Mouse (Mus musculus) gastrocnemius, postnatal 25 days (tissue): ENCODE results near the gene Mertk. TPM values are rescaled to one million over a fixed set of nuclear protein-coding genes. Genes with fewer than 3 reads are reported as not detected.
A peak's percentile ranks its signal among the peaks of the same experiment; 100 is the strongest.

ENCODE experiments used
- DNase-seq: peaks from one replicate; pipeline ENCODE4 v3.0.0; 2022
- total RNA-seq, 2 experiments: library from RNA; stranded (reverse); gene quantifications; 1 replicate in 1 of 2; 2 replicates in 1 of 2; pipeline ENCODE4 v1.2.3; 2021

Gene Mertk
- total RNA-seq, 2 experiments from 2014 or later, result 1.7 to 2.6 TPM

DNA sequence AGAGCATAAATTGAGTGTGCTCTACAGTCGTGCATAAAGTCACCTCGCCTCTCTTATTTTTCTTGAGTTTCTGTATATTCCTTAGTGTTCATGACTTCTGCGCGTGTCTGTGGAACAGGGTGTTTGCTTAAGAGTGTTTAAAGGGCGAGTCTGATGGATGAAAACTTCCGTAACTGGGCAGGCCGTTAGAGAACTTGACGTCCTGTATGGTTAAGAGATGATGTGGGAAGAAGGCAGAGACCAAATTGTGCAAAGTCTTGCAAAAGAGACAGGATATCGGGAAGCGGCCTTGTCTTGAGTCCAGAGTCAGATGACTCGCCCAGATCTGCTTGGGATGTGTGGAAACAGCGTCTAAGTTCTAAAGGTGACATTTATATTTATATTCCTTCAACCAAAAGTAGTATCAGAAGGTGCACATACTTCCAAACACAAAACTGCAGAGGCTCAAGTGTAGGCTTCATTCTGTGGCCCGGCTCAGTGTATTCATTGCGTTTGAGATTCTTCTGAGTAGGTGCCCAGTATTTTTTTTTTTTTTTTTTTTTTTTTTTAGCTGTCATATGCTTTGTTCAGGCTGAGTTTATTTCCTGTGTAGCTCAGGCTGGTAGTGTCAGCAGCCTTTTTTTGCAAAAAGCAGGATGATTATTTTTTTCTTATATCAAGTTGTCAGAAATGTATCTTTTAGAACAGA is 120.3 kb downstream of the Mertk start:
- peak; percentile 7 for DNase-seq

DNA sequence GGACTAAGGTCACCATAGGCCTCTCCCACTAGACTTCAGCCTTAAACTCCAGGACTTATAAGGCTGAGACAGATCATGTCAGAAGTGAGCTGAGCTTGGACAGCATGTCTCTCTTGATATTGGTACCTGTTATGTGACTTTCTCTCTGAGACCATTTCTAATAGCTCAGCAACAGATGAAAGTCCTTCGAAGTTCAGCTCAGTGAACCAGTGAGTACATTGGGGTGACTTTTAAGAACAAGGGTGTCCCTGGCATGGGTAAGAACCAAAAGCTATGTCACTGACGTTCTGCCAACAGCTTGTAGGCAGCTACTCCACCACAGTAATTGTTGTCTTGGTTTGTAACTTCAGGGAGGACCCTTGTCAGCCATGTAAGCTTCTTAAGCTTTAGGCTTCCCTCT is 121.9 kb downstream of the Mertk start:
- DNase-seq, result no peak

DNA sequence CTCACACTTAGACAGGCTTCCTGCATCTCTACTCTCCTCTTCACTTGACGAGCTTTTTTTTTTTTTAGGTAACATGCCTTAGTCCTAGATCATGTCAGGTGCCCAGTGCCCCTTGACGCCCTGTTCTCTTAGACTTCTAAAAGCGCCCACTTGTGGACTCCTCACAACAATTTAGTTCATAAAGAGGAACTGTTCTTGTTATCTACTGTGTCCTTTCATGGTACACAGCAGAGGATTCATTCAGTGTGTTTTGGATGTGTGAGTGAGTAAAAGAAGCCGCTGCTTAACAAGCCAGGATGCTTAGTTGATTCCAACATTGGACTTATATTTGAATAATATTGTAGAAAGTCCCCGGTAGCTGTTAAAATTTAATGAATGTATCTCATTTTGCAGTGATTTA is 125.1 kb downstream of the Mertk start:
- no peak for DNase-seq

DNA sequence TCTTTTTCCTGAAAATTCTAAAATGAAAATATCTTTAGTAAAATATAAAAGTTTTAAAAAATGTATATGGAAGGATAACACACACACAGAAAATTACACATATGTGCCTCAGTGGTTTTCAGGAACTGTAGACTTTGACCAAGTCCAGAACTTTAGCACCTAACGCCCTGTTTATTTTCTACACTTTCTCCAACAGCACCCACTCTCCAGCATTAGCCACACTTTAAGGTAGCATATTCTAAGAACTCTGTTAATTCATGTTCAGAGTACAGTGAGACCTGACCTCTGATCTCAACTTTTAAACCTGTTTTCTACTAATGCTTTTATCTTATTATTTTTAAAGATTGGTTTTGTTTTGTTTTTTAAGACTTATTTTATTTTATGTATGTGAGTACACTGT is 129.0 kb downstream of the Mertk start:
- no peak for DNase-seq

DNA sequence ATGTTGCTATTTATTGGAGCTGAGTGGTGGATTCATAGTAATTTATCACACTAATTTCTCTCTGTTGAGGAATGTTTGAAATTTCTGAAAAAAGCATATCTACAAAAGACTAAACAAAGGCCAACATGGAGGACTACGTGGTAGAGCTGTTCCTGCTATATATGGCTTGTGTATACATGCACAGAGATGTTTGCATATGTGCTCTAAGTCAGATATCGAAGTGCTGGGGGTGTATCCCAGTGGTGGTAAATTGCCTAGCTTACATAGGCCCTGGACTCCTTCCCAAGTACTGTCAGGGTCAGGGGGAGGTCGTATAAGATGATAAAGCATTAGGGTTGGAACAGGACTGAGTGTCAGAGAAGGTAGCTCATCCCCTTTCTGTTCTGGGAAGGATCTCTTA is 133.9 kb downstream of the Mertk start:
- no peak for DNase-seq

DNA sequence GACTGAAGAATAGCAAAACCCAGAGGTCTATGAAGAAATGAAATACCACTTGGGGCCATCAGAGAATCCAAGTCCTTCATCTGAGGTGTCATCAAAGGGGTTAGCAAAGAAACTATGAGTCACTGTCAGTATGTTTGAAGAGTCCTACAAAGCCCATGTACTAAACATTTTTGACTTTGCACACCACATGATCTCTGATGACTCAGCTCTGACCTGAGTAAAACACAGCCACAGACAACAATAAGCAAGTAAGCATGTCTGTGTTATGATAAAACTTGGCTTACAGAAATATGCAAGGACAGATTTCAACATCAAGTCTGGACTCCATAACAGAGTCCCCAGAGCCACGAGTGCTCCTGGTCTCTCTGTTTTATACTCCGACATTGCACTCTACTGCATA is 134.3 kb downstream of the Mertk start:
- DNase-seq, result no peak

DNA sequence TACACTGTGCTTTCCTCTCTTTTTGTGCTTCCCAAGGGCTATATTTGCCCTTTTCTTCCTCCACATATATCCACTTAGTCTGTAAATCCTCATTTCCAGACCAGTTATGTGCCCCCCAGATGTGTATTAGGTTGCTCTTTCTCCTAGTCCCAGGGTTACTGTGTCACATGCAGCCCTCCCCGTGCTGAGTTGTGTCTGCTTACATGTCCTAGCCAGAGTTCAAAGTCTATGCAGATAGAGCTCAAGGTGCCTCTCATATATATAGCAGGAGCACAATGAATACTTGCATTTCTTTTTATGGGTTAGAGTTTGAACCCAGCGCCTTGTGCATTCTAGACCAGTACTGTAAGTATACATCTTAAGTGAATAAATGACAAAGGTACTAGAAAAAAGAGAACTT is 134.7 kb downstream of the Mertk start:
- DNase-seq, result no peak

DNA sequence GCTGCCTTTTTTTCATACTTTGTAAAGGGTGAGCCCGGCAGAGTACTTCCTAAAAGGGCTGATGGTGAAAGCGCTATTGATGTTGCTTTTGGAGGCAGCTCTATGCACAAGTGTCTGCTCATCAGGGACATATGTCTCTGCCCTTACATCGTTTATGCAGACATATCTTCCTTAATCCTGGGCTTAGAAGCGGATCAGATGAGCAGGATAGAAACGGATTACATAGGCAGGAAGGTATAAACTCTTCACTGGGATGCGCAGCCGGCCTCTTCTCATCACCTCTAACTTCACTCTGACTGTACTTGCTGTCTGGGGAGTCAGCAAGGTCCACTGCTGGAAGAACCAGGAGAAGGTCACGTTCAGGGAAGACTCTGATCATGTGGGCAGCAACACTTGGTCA is 138.8 kb downstream of the Mertk start:
- no peak for DNase-seq

DNA sequence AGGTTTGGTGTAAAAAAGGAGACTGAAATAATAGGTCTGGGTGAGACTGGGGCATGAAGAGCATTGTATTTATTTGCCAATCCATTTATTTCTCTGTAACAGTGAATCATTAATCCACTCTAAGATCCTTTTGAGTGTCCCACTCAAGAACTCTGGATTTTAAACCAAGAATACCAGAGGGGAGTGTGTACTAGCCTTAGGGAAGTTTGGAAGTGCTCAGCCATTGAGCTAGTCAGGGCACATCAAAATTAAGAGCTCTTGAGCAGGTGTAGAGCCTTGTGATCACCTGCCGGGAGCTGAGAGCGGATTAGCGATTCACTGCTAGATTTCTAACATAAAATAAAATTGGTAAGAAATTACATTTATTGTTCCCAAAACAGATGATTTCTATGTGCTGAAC is 139.9 kb downstream of the Mertk start:
- DNase-seq, result no peak

DNA sequence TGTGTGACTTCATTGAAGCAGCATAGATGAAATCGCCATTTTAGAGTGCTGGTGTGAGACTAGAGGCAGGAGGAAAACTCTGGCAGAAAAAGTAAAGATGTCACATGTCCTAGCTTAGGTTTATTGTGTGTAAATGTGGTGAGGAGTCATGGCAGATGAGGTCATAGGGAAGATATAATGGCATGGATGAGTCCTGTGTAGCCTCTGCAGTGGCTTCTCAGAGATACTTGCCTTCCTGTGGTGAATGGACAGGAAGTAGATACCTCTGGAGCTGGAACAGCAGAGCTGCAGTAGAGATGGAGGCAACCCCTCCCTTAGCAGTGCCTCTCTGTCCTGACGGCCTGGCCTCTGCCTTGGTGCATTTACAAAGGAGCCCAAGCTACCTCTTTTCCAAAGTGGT is 140.7 kb downstream of the Mertk start:
- DNase-seq, result no peak

DNA sequence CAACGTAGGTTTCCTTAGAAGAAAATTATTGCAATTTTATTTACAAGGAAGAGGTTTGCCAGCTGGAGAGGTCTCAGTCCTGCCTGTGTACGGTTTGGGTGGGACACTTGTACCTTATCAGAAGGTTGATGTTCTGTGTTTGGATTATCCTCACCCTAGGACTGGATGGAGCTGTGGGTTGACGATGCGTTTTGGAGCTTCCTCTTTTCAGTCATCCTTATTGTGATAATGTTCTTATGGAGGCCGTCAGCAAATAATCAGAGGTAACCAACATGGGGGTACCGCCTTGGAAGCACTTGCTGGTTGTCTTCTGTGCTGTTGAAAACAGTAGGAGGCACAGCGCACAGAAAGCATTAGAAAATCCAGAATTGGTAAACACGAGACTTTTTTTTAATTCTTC is 143.7 kb downstream of the Mertk start:
- DNase-seq, result no peak

DNA sequence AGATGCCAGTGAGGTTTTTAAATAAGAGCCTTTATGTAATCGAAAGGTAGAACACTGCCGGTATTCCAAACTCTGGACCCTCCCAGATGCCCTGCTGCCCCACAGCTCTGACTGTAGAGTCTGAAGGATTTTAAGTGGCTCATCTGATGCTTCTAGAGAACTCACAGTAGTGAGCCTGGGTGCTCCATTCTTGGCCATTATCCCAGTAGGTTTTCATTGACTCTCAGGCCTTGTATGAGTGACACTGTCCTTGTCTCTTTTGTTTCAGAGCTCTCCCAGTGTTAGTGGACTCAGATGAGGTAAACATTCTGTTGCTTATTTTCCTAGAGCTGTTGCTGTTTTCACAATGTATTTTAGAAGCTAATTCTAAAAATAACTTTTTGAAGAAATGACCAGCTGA is 151.3 kb downstream of the Mertk start:
- no peak for DNase-seq

Other genes starting within 250 kb of the Mertk start
- not detected for gene Spdye4c, start 107.7 kb upstream of the Mertk start, total RNA-seq
- 10 to 100 TPM; 24.8 to 27.4 TPM for gene Anapc1, start 11.6 kb upstream of the Mertk start, total RNA-seq
- gene Tmem87b, start 119.2 kb downstream of the Mertk start, total RNA-seq, result 10 to 100 TPM; 10.6 to 12.2 TPM
- 1 to 10 TPM; 3.6 to 4.8 TPM for gene Fbln7, start 164.0 kb downstream of the Mertk start, total RNA-seq
- 1 to 10 TPM; 7.1 to 7.8 TPM for gene Zc3h8, start 245.1 kb downstream of the Mertk start, total RNA-seq